Mouse (Mus musculus) testis, adult 2 months (tissue): ENCODE measurements around the gene Stxbp4. TPM values are rescaled to one million over a fixed set of nuclear protein-coding genes. Genes with fewer than 3 reads are reported as not detected.

Experiments
- H3K27ac ChIP-seq: fragments of 200-500 bp; 2 replicates; pipeline ENCODE4 v1.5.1; 2012; ENCODE audit warnings: low read depth, low read length; ENCODE audit not compliant: control insufficient read depth, insufficient read depth
- H3K27me3 ChIP-seq: fragments of 200-500 bp; 2 replicates; pipeline ENCODE4 v1.6.1; 2012; ENCODE audit warnings: mild to moderate bottlenecking, low read length, moderate library complexity; ENCODE audit not compliant: control insufficient read depth, insufficient read depth
- H3K36me3 ChIP-seq: fragments of 200-500 bp; 2 replicates; pipeline ENCODE4 v1.6.1; 2012; ENCODE audit warnings: mild to moderate bottlenecking, low read length; ENCODE audit not compliant: control insufficient read depth, insufficient read depth
- H3K4me1 ChIP-seq: fragments of 200-500 bp; 2 replicates; pipeline ENCODE4 v1.6.1; 2012; ENCODE audit warnings: low read length; ENCODE audit not compliant: control insufficient read depth, insufficient read depth
- H3K4me3 ChIP-seq: fragments of 200-500 bp; 2 replicates; pipeline ENCODE4 v1.5.1; 2012; ENCODE audit warnings: low read depth, mild to moderate bottlenecking, low read length, moderate library complexity, mixed read lengths; ENCODE audit not compliant: control insufficient read depth
- CTCF ChIP-seq: fragments of 200-500 bp; IDR thresholded peaks from 2 replicates; pipeline ENCODE4 v1.5.1; 2012; ENCODE audit warnings: low read depth, mild to moderate bottlenecking, inconsistent platforms, low read length, moderate library complexity; ENCODE audit not compliant: control insufficient read depth, insufficient read depth, insufficient replicate concordance
- POLR2A ChIP-seq: fragments of 200-500 bp; IDR thresholded peaks from 2 replicates; pipeline ENCODE4 v1.6.1; 2012; ENCODE audit warnings: low read depth, mild to moderate bottlenecking, inconsistent platforms, low read length, moderate library complexity; ENCODE audit not compliant: control insufficient read depth
- polyA plus RNA-seq: library from polyadenylated mRNA; depleted of rRNA; stranded (reverse); fragments of >200 nt; gene quantifications from 2 replicates; pipeline ENCODE4 v1.2.3, GENCODE M21; 2012; rRNA removed

The Stxbp4 gene
- polyA plus RNA-seq = 1.4 TPM in 2 replicates

DNA sequence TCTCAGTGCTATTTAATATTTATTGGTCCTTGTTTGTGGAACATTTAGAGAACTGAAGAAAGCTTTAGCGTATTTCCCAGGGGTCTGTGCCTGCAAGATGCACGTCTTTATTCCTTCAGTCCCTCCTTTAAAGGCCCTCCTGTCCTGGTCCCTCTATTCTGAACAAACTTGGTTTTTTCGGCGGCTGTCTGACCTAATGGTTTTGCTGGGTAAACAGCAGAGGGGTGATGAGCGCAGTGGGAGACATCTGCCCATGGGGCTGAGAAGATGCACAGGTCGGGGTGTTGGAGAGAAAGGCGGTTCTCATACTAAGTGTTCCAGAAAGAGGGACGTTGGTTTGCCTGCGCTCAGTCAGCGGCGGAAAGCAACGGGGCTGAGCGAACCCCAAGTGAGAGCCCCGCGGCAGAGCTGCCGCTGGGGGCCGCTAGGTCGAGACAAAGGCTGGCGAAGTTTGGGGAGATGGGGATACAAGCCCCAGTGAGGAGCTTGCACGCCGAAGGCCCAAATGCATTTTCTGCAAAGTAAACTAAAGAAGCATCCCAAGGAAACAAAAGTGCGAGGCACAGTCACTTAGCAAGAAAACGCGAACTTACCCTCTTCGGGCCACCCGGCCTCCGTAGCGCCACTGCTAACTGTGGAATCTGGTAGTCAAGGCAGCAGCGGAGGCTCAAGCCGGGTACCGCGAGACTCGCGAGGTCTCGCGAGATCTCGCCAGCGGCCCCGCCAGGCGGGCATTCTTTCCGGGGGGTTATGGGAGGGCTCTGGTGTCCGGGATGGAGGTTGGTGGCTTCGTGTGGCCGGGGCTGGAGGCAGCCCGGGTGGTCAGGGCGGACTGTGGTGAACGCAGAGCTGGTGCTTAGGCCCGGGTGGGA lies at the start of gene Stxbp4, which contains the start of gene Cox11:
TSS of gene Stxbp4 (minus strand) at position 645 of the 872 bp plus-strand sequence.
TSS of gene Cox11 (plus strand) at position 734 of the 872 bp plus-strand sequence.
- peak within 1 kb of the TSS; percentile 95 for H3K4me3 ChIP-seq
- H3K4me1 ChIP-seq = no peaks in the 10 kb centered on the region
- H3K36me3 ChIP-seq = no peaks in the 10 kb centered on the region
- H3K27ac ChIP-seq = peak within 1 kb of the TSS; percentile 95
- no peaks in the 10 kb centered on the region for H3K27me3 ChIP-seq
- TF ChIP-seq CTCF (no peak), POLR2A (peak; percentile 84)

GRCm38 (mm10) chr11:90687040-90687439 lies 49.2 kb upstream of the Stxbp4 start:
- TF ChIP-seq POLR2A (no peak), CTCF (no peak)
- Histone ChIP-seq H3K4me3 (peak overlapping the region; percentile 82), H3K4me1 (no peaks in the 10 kb centered on the region; the same call in 1 of the 2 replicates), H3K36me3 (no peaks in the 10 kb centered on the region), H3K27ac (no peak overlapping the region), H3K27me3 (no peaks in the 10 kb centered on the region)

GRCm38 (mm10) chr11:90686287-90687025 lies 48.6 kb upstream of the Stxbp4 start:
- Histone ChIP-seq H3K27me3 (no peaks in the 10 kb centered on the region), H3K27ac (no peak overlapping the region), H3K4me3 (peak overlapping the region; percentile 82; the same call in 1 of the 2 replicates), H3K4me1 (no peaks in the 10 kb centered on the region; the same call in 1 of the 2 replicates), H3K36me3 (no peaks in the 10 kb centered on the region)
- TF ChIP-seq POLR2A (no peak), CTCF (no peak)

- Histone ChIP-seq H3K27ac (no peak overlapping the region), H3K4me3 (no peak overlapping the region)
Observed at GRCm38 (mm10) chr11:90685196-90685595, 47.3 kb upstream of the Stxbp4 start.

GRCm38 (mm10) chr11:90684765-90685164 lies 46.9 kb upstream of the Stxbp4 start:
- Histone ChIP-seq H3K27ac (no peak overlapping the region), H3K4me1 (no peaks in the 10 kb centered on the region; the same call in 1 of the 2 replicates), H3K27me3 (no peaks in the 10 kb centered on the region), H3K36me3 (no peaks in the 10 kb centered on the region), H3K4me3 (no peak overlapping the region)
- TF ChIP-seq CTCF (no peak), POLR2A (no peak)

More at GRCm38 (mm10) chr11:90685196-90685595, 47.3 kb upstream of the Stxbp4 start:
- H3K4me1 ChIP-seq = no peaks in the 10 kb centered on the region; the same call in 1 of the 2 replicates
- TF ChIP-seq POLR2A (no peak), CTCF (no peak)
- H3K36me3 ChIP-seq = no peaks in the 10 kb centered on the region
- H3K27me3 ChIP-seq = no peaks in the 10 kb centered on the region

DNA sequence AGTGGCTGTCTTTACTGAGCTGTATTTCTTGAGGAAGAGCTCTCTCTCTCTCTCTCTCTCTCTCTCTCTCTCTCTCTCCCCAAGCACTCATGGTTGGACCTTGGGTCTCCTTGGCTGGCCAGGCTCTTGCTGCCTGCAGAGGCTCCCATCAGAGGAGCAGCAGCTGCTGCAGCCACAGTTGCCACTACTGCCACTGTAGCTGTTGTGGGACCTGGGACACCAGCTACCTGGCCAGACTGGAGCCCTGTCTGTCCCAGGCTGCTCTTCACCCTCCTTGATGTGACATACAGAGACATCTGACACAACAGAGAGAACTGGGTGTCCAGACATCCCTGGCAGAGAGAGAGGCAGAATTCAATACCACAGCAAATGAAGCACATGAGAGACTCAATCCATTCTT lies 43.3 kb upstream of the Stxbp4 start:
- Histone ChIP-seq H3K27ac (no peak overlapping the region), H3K27me3 (no peaks in the 10 kb centered on the region), H3K36me3 (no peaks in the 10 kb centered on the region), H3K4me3 (no peak overlapping the region), H3K4me1 (no peaks in the 10 kb centered on the region; the same call in 1 of the 2 replicates)
- no peak for TF ChIP-seq CTCF
- TF ChIP-seq POLR2A = no peak

- Histone ChIP-seq H3K27ac (no peak overlapping the region), H3K4me3 (no peak overlapping the region), H3K4me1 (no peaks in the 10 kb centered on the region; the same call in 1 of the 2 replicates), H3K27me3 (no peaks in the 10 kb centered on the region), H3K36me3 (no peaks in the 10 kb centered on the region)
- no peak for TF ChIP-seq POLR2A
- TF ChIP-seq CTCF = no peak
Observed at GRCm38 (mm10) chr11:90678582-90678981, 40.7 kb upstream of the Stxbp4 start.
